Mouse (Mus musculus): ENCODE measurements around the gene Klf3. TPM values are rescaled to one million over a fixed set of nuclear protein-coding genes. Genes with fewer than 3 reads are reported as not detected.
A peak's percentile ranks its signal among the peaks of the same experiment; 100 is the strongest.

Klf3 gene
- polyA plus RNA-seq, 1 experiment from 2014 or later, result 49.8 TPM

DNA sequence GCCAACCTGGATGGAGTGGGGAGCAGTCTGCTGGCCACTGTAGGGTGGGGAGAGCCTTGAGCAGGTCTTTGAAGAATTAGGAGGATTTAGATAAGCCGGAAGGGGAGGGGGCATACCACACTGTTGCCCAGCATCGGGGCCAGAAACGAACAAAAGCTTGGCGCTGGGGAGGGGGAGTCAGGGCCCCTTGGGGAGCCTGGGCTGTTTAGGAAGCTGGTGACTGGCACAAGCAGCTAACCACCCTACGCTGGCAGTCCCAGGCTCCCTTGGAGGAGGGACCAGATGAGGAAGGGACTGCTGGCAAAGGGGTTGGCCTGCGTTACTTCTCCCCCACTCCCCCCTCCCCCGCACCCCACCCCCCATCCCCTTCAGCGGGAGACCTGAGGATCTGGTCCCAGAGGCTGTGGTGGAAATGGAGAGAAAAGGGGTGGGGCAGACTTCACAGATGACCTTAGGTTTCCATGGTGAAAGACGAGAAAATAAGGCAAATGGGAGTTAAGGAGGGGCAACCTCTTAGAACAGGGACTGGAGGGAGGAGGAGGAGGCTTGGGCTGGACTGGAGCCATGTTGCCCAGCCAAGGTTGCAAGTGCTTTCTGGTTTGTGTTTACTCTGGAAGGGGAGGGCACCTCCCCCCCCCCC, 7.8 kb downstream of the Klf3 start:
- WGBS, result 3% methylated on average over 8 of the region's 9 CpGs
- Histone ChIP-seq H3K36me3 (peaks cover 22% of the 10 kb centered on the region), H3K9me3 (no peaks in the 10 kb centered on the region), H3K27me3 (replicated peaks) (no peaks in the 10 kb centered on the region), H3K27ac (replicated peaks) (peak overlapping the region; percentile 97), H3K4me1 (peaks cover 96% of the 10 kb centered on the region), H3K4me3 (peak overlapping the region; percentile 42), H3K9ac (peak overlapping the region; percentile 81), H3K4me2 (peak overlapping the region; percentile 89)
- no peak; the same call in 1 of the 2 replicates for ATAC-seq (ENCODE audit: extremely low read depth, insufficient number of reproducible peaks, low FRiP score, low TSS enrichment)

GRCm38 (mm10) chr5:64811500-64812123, 8.4 kb downstream of the Klf3 start:
- H3K9ac ChIP-seq, result peak overlapping the region; percentile 81
- H3K27me3 ChIP-seq (replicated peaks), result no peaks in the 10 kb centered on the region
- peaks cover 96% of the 10 kb centered on the region for H3K4me1 ChIP-seq
- 10% methylated on average over 14 of the region's 14 CpGs for WGBS
- H3K9me3 ChIP-seq, result no peaks in the 10 kb centered on the region
- peak overlapping the region; percentile 42 for H3K4me3 ChIP-seq
- ATAC-seq (ENCODE audit: extremely low read depth, insufficient number of reproducible peaks, low FRiP score, low TSS enrichment), result peak; percentile 76
- peak overlapping the region; percentile 97 for H3K27ac ChIP-seq (replicated peaks)
- H3K4me2 ChIP-seq, result peak overlapping the region; percentile 89
- peaks cover 28% of the 10 kb centered on the region for H3K36me3 ChIP-seq

DNA sequence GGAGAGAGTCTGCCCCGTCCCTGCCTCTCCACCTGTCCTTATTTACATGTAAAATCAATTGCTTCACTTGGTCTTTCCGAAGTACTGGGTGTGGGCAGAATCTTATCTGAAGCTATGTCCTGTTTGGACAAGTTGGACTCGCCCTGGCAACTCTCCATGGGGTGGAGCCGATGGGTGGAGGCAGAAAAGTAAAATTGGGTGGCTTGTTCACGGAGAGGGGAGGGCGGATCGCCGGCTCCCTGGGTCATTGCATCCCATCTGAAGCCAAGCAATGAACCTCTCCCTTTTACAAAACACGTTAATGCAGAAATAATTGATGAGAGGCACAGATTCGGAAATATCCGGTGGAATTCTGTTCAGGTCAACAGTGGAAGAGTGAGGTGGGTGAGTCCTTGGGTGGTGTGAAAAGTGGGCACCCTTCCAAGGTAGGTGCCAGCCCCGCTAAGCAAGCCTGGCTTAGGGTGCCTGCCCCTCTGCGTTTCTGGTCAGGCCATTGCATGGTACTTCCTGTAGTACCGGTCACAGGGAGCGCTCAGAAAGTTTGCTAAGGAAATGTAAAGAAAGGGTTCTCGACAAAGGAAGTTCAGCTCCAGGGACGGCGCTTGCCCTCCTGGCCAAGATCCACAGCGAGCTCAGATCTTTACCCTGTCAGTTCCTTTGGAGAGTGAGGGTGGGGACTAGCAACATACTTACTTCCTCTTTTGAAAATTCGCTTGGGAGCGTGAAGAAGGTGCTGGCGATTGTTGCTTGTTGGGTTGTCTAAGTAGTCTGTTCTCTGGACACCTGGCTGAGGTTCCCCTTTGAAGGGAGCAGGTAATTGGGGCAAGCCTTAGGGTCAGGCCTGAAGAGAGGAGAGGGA, 9.2 kb downstream of the Klf3 start:
- Histone ChIP-seq H3K27me3 (replicated peaks) (no peaks in the 10 kb centered on the region), H3K4me1 (peaks cover 96% of the 10 kb centered on the region), H3K4me3 (peak overlapping the region; percentile 42), H3K27ac (replicated peaks) (peak overlapping the region; percentile 97), H3K36me3 (peaks cover 36% of the 10 kb centered on the region), H3K9me3 (no peaks in the 10 kb centered on the region), H3K9ac (peak overlapping the region; percentile 81), H3K4me2 (peak overlapping the region; percentile 89)
- WGBS, result 15% methylated on average over 22 of the region's 22 CpGs
- no peak; the same call in 1 of the 2 replicates for ATAC-seq (ENCODE audit: extremely low read depth, insufficient number of reproducible peaks, low FRiP score, low TSS enrichment)

- H3K4me1 ChIP-seq, result peaks cover 92% of the 10 kb centered on the region
- H3K27ac ChIP-seq (replicated peaks), result peak overlapping the region; percentile 97
- 33% methylated on average over 4 of the region's 4 CpGs for WGBS
- no peak for ATAC-seq (ENCODE audit: extremely low read depth, insufficient number of reproducible peaks, low FRiP score, low TSS enrichment)
- H3K4me3 ChIP-seq, result peak overlapping the region; percentile 42
- H3K36me3 ChIP-seq, result peaks cover 41% of the 10 kb centered on the region
- no peaks in the 10 kb centered on the region for H3K27me3 ChIP-seq (replicated peaks)
- no peaks in the 10 kb centered on the region for H3K9me3 ChIP-seq
- H3K9ac ChIP-seq, result peak overlapping the region; percentile 81
- H3K4me2 ChIP-seq, result peak overlapping the region; percentile 89
Measured at GRCm38 (mm10) chr5:64812983-64813304, 9.8 kb downstream of the Klf3 start.

GRCm38 (mm10) chr5:64813361-64813760, 10.2 kb downstream of the Klf3 start:
- peak overlapping the region; percentile 97; the same call in 1 of the 2 replicates for H3K27ac ChIP-seq (replicated peaks)
- 9% methylated on average over 9 of the region's 9 CpGs for WGBS

GRCm38 (mm10) chr5:64814416-64814815, 11.2 kb downstream of the Klf3 start:
- no peak overlapping the region for H3K4me3 ChIP-seq
- H3K4me1 ChIP-seq, result peaks cover 78% of the 10 kb centered on the region
- no peak overlapping the region for H3K27ac ChIP-seq (replicated peaks)
- 0 out of 2 replicates have a peak overlapping the region, but pooled peaks have one; percentile 8 for H3K9ac ChIP-seq
- H3K27me3 ChIP-seq (replicated peaks), result no peaks in the 10 kb centered on the region
- H3K36me3 ChIP-seq, result peaks cover 48% of the 10 kb centered on the region
- H3K9me3 ChIP-seq, result no peaks in the 10 kb centered on the region
- no peak for ATAC-seq (ENCODE audit: extremely low read depth, insufficient number of reproducible peaks, low FRiP score, low TSS enrichment)
- WGBS, result 79% methylated on average over 7 of the region's 7 CpGs
- no peak overlapping the region for H3K4me2 ChIP-seq

More at GRCm38 (mm10) chr5:64813361-64813760, 10.2 kb downstream of the Klf3 start:
- Histone ChIP-seq H3K9me3 (no peaks in the 10 kb centered on the region), H3K36me3 (peaks cover 45% of the 10 kb centered on the region), H3K4me2 (peak overlapping the region; percentile 89), H3K4me1 (peaks cover 88% of the 10 kb centered on the region), H3K4me3 (peak overlapping the region; percentile 42), H3K9ac (peak overlapping the region; percentile 81; the same call in 1 of the 2 replicates), H3K27me3 (replicated peaks) (no peaks in the 10 kb centered on the region)
- no peak for ATAC-seq (ENCODE audit: extremely low read depth, insufficient number of reproducible peaks, low FRiP score, low TSS enrichment)

- peaks cover 65% of the 10 kb centered on the region for H3K4me1 ChIP-seq
- H3K9ac ChIP-seq, result no peak overlapping the region
- H3K4me2 ChIP-seq, result no peak overlapping the region
- peaks cover 53% of the 10 kb centered on the region for H3K36me3 ChIP-seq
- H3K9me3 ChIP-seq, result no peaks in the 10 kb centered on the region
- no peaks in the 10 kb centered on the region for H3K27me3 ChIP-seq (replicated peaks)
- peak overlapping the region; percentile 25; the same call in 1 of the 2 replicates for H3K27ac ChIP-seq (replicated peaks)
- ATAC-seq (ENCODE audit: extremely low read depth, insufficient number of reproducible peaks, low FRiP score, low TSS enrichment), result no peak
- H3K4me3 ChIP-seq, result no peak overlapping the region
- 79% methylated on average over 8 of the region's 8 CpGs for WGBS
Measured at GRCm38 (mm10) chr5:64815631-64816030, 12.4 kb downstream of the Klf3 start.

DNA sequence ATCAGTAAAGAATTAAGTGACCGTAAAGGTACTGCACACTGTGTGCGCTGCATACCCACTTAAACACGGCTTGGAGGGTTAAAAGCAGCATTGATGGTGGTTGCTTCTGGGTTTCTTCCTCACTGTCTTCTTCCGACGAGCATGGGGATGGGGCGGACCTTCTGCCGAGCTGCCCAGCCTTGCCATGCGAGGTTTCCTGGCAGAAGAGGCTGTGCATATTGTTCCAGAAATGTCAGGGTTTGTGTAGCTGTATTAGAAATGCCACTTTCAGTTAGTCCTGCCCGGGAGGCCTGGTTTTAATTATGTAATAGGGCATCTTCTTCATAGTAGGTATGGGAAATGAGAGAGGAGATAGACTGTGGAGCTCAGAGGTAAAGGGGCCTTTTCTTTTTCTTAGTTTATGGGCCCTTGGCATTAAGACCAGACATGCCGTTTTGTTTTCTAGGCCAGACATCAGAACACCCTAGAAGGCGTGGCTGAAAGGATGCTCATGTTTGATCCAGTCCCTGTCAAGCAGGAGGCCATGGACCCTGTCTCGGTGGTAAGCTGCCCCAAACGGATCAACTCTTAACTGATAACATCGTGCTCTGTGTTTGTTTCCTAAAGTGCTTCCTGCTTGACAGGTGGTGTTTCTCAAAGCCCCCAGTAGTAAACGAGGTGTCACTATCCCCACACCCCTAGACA, 13.2 kb downstream of the Klf3 start:
- peak overlapping the region; percentile 2; the same call in 1 of the 2 replicates for H3K9ac ChIP-seq
- peaks cover 57% of the 10 kb centered on the region for H3K4me1 ChIP-seq
- no peak overlapping the region for H3K4me2 ChIP-seq
- peak overlapping the region; percentile 71 for H3K27ac ChIP-seq (replicated peaks)
- WGBS, result 54% methylated on average over 15 of the region's 15 CpGs
- ATAC-seq (ENCODE audit: extremely low read depth, insufficient number of reproducible peaks, low FRiP score, low TSS enrichment), result no peak
- peaks cover 61% of the 10 kb centered on the region for H3K36me3 ChIP-seq
- no peaks in the 10 kb centered on the region for H3K27me3 ChIP-seq (replicated peaks)
- H3K9me3 ChIP-seq, result no peaks in the 10 kb centered on the region
- no peak overlapping the region for H3K4me3 ChIP-seq

DNA sequence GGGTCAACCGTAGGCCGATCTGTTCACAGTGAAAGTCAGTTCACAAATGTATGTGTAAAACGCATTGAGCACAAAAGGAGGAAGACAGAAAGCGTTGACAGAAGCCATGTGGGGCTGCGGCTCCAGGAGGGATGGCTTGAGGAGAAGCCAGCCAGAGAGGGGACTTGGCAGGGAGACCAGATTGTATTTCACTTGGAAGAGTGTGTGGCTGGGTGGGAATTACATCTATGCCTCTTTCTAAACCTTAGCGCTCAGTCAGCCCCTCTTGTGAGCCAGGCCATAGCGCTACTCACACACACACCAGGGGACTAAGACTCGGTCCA, 13.7 kb downstream of the Klf3 start:
- peak overlapping the region; percentile 71 for H3K27ac ChIP-seq (replicated peaks)
- peaks cover 66% of the 10 kb centered on the region for H3K36me3 ChIP-seq

DNA sequence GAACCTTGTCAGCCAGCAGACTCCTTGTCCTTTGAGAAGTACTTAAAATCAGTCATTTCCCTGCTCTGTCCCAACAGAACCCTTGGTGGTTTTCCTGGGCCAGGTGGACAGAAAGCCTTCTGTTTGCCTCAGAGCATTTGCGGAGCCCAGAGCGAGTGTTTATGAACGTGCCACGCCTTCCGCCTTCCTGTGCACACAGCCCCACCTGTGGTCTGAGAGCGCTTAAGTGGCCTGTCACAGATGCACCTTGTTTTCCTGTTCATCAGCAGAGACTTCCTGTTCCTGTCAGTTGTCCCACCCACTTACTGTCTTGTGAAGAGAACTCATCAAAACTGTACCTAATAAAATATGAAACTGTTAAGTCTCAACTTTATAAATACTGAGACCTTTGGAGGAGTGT, 16.2 kb downstream of the Klf3 start:
- no peaks in the 10 kb centered on the region for H3K27me3 ChIP-seq (replicated peaks)
- ATAC-seq (ENCODE audit: extremely low read depth, insufficient number of reproducible peaks, low FRiP score, low TSS enrichment), result no peak
- no peak overlapping the region for H3K4me2 ChIP-seq
- H3K36me3 ChIP-seq, result peaks cover 90% of the 10 kb centered on the region
- no peak overlapping the region for H3K9ac ChIP-seq
- H3K27ac ChIP-seq (replicated peaks), result no peak overlapping the region
- H3K4me3 ChIP-seq, result no peak overlapping the region
- WGBS, result 86% methylated on average over 6 of the region's 6 CpGs
- H3K4me1 ChIP-seq, result peaks cover 29% of the 10 kb centered on the region
- H3K9me3 ChIP-seq, result no peaks in the 10 kb centered on the region

More for the DNA sequence above, 13.7 kb downstream of the Klf3 start:
- Histone ChIP-seq H3K4me1 (peaks cover 52% of the 10 kb centered on the region), H3K4me3 (no peak overlapping the region), H3K9me3 (no peaks in the 10 kb centered on the region), H3K4me2 (no peak overlapping the region), H3K9ac (peak overlapping the region; percentile 2; the same call in 1 of the 2 replicates), H3K27me3 (replicated peaks) (no peaks in the 10 kb centered on the region)
- no peak for ATAC-seq (ENCODE audit: extremely low read depth, insufficient number of reproducible peaks, low FRiP score, low TSS enrichment)
- WGBS, result 53% methylated on average over 8 of the region's 8 CpGs

DNA sequence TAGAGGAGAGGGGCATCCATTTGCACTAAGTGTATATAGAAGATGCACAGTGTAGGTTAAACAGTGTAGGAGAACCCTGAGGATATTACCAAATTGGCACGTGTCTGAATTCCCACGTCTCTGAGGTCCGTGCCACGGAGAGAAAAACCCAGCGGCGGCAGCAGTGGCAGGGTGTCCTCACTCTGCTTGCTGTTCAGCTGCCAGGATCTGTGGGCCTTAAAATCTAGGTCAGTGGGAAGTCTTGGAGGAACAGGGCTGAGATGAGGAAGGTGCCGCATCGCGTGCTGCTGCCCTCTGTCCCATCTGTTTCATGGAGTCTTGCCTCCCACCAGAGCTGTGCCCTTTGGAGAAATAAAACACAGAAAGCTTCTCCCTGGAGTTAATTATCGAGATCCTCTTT, 16.9 kb downstream of the Klf3 start:
- H3K9me3 ChIP-seq, result no peaks in the 10 kb centered on the region
- H3K27ac ChIP-seq (replicated peaks), result no peak overlapping the region
- H3K36me3 ChIP-seq, result peaks cover 98% of the 10 kb centered on the region
- no peaks in the 10 kb centered on the region for H3K27me3 ChIP-seq (replicated peaks)
- 94% methylated on average over 10 of the region's 10 CpGs for WGBS
- no peak overlapping the region for H3K9ac ChIP-seq
- no peak for ATAC-seq (ENCODE audit: extremely low read depth, insufficient number of reproducible peaks, low FRiP score, low TSS enrichment)
- H3K4me3 ChIP-seq, result no peak overlapping the region
- peaks cover 24% of the 10 kb centered on the region for H3K4me1 ChIP-seq
- no peak overlapping the region for H3K4me2 ChIP-seq

Measured in heart, embryonic 13.5 days (tissue).